Mouse (Mus musculus) liver, embryonic 15.5 days (tissue): ENCODE measurements around the gene Ralgds. TPM values are rescaled to one million over a fixed set of nuclear protein-coding genes. Genes with fewer than 3 reads are reported as not detected.

Experiments used
- ATAC-seq: fragments of 200-750 bp; cut with Nextera tagmentation; 2 replicates; pipeline ENCODE4 v1.8.0; 2017; ENCODE audit warnings: moderate number of reproducible peaks, mild to moderate bottlenecking, moderate library complexity; ENCODE audit not compliant: insufficient read depth
- H3K27ac ChIP-seq: fragments of 300-500 bp; sonication (generic); replicated peaks from 2 replicates; pipeline ENCODE4 v1.5.1; 2015; ENCODE audit warnings: mild to moderate bottlenecking, inconsistent platforms
- H3K27me3 ChIP-seq: fragments of 300-500 bp; sonication (generic); 2 replicates; pipeline ENCODE4 v1.6.1; 2015; ENCODE audit warnings: mild to moderate bottlenecking, inconsistent platforms
- H3K36me3 ChIP-seq: fragments of 300-500 bp; sonication (generic); replicated peaks from 2 replicates; pipeline ENCODE4 v1.6.1; 2015; ENCODE audit warnings: moderate library complexity, mild to moderate bottlenecking, inconsistent platforms
- H3K4me1 ChIP-seq: fragments of 300-500 bp; sonication (generic); replicated peaks from 2 replicates; pipeline ENCODE4 v1.6.1; 2015; ENCODE audit warnings: inconsistent platforms
- H3K4me2 ChIP-seq: fragments of 300-500 bp; sonication (generic); 2 replicates; pipeline ENCODE4 v1.6.1; 2015; ENCODE audit warnings: moderate library complexity, mild to moderate bottlenecking, inconsistent platforms
- H3K4me3 ChIP-seq: fragments of 300-500 bp; sonication (generic); replicated peaks from 2 replicates; pipeline ENCODE4 v1.5.1; 2015; ENCODE audit warnings: mild to moderate bottlenecking, inconsistent platforms
- H3K9ac ChIP-seq: fragments of 300-500 bp; sonication (generic); 2 replicates; pipeline ENCODE4 v1.6.1; 2015; ENCODE audit warnings: moderate library complexity, mild to moderate bottlenecking, inconsistent platforms
- H3K9me3 ChIP-seq: fragments of 300-500 bp; sonication (generic); replicated peaks from 2 replicates; pipeline ENCODE4 v1.6.1; 2016; ENCODE audit warnings: inconsistent platforms
- WGBS: fragments of 180-500 bp; shearing (Covaris S2); methylation state at CpG from one replicate; pipeline ENCODE4 v1.1.7; 2015; ENCODE audit warnings: mixed read lengths; ENCODE audit not compliant: insufficient replicate concordance; 5-methylcytosine and 5-hydroxymethylcytosine counted together
- polyA plus RNA-seq: library from polyadenylated mRNA; unstranded; fragments of >200 nt; fragmentation: Nextera tagmentation; extraction: Ambion mirVana; gene quantifications from 2 replicates; pipeline ENCODE4 v1.2.1, GENCODE M21; 2015

Ralgds gene
- polyA plus RNA-seq, 1 experiment from 2014 or later, result 1.8 TPM

GRCm38 (mm10) chr2:28545976-28546375 lies 33.1 kb downstream of the Ralgds start:
- Histone ChIP-seq H3K9me3 (no peaks in the 10 kb centered on the region), H3K4me3 (no peak overlapping the region), H3K27ac (no peak overlapping the region), H3K36me3 (no peaks in the 10 kb centered on the region), H3K27me3 (no peaks in the 10 kb centered on the region), H3K4me1 (peaks cover 4% of the 10 kb centered on the region; the same call in 1 of the 2 replicates), H3K4me2 (no peak overlapping the region), H3K9ac (no peak overlapping the region)
- ATAC-seq, result no peak

GRCm38 (mm10) chr2:28546560-28546959 lies 33.6 kb downstream of the Ralgds start:
- 0 out of 2 replicates have a peak, but pooled peaks cover 7% of the 10 kb centered on the region for H3K4me1 ChIP-seq
- H3K9ac ChIP-seq, result no peak overlapping the region
- H3K9me3 ChIP-seq, result no peaks in the 10 kb centered on the region
- no peaks in the 10 kb centered on the region for H3K27me3 ChIP-seq
- H3K4me2 ChIP-seq, result no peak overlapping the region
- 62% methylated on average over 6 of the region's 6 CpGs for WGBS
- ATAC-seq, result no peak
- H3K4me3 ChIP-seq, result no peak overlapping the region
- no peak overlapping the region for H3K27ac ChIP-seq
- H3K36me3 ChIP-seq, result no peaks in the 10 kb centered on the region

DNA sequence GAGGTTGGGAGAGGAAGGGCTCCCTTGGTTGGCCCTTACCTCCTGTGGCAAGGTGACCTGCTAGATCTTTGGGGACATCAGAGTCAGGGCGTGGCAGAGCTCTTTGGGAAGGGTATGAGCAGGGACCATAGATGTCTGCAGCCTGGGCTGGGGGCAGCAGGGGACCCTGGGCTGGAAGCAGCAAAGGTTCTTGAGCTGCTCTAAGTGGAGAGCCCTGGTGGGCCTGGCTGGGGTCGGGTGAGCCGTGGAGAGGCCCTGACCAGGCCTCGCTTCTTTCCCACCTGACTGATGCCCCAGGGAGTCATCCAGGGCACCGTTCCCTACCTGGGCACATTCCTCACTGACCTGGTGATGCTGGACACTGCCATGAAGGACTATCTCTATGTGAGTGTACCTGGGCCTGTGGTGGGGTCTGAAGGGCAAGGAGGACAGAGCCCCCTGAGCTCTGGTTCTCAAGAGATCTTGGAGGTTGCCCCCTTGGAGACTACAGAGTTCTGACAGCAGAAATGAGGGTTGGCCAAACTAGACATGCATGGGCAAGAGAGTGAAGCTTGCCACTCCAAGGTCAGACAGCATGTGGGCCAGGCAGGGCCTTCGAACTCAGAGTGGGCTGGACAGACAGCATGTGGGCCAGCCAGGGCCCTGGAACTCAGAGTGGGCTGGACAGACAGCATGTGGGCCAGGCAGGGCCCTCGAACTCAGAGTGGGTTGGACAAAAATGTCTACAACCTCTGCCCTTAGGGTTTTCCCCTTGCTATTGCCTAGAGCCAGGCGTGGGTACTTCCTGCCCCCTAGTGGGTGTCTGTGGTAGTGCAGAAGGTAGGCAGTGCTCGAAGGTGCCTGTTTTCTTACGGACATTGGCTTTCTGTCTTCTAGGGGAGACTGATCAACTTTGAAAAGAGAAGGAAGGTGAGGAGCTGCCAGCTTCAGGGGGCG lies 34.6 kb downstream of the Ralgds start:
- WGBS, result 37% methylated on average over 11 of the region's 11 CpGs

GRCm38 (mm10) chr2:28549157-28549556 lies 36.2 kb downstream of the Ralgds start:
- WGBS, result 74% methylated on average over 13 of the region's 13 CpGs
- H3K4me2 ChIP-seq, result no peak overlapping the region
- no peak for ATAC-seq
- H3K4me1 ChIP-seq, result 0 out of 2 replicates have a peak, but pooled peaks cover 7% of the 10 kb centered on the region
- H3K27me3 ChIP-seq, result no peaks in the 10 kb centered on the region
- no peak overlapping the region for H3K27ac ChIP-seq
- H3K9me3 ChIP-seq, result no peaks in the 10 kb centered on the region
- H3K36me3 ChIP-seq, result no peaks in the 10 kb centered on the region
- H3K9ac ChIP-seq, result no peak overlapping the region
- H3K4me3 ChIP-seq, result no peak overlapping the region

More for the DNA sequence above, 34.6 kb downstream of the Ralgds start:
- H3K36me3 ChIP-seq, result no peaks in the 10 kb centered on the region
- H3K9ac ChIP-seq, result no peak overlapping the region
- H3K4me3 ChIP-seq, result no peak overlapping the region
- ATAC-seq, result no peak
- no peaks in the 10 kb centered on the region for H3K9me3 ChIP-seq
- H3K27me3 ChIP-seq, result no peaks in the 10 kb centered on the region
- H3K4me1 ChIP-seq, result 0 out of 2 replicates have a peak, but pooled peaks cover 7% of the 10 kb centered on the region
- no peak overlapping the region for H3K4me2 ChIP-seq
- no peak overlapping the region for H3K27ac ChIP-seq

GRCm38 (mm10) chr2:28552301-28552700 lies 39.4 kb downstream of the Ralgds start:
- H3K27me3 ChIP-seq, result no peaks in the 10 kb centered on the region
- H3K4me1 ChIP-seq, result 0 out of 2 replicates have a peak, but pooled peaks cover 7% of the 10 kb centered on the region
- H3K4me2 ChIP-seq, result no peak overlapping the region
- H3K36me3 ChIP-seq, result no peaks in the 10 kb centered on the region
- 75% methylated on average over 5 of the region's 5 CpGs for WGBS
- H3K9me3 ChIP-seq, result no peaks in the 10 kb centered on the region
- no peak overlapping the region for H3K4me3 ChIP-seq
- no peak for ATAC-seq
- H3K27ac ChIP-seq, result no peak overlapping the region
- no peak overlapping the region for H3K9ac ChIP-seq

- Histone ChIP-seq H3K27me3 (no peaks in the 10 kb centered on the region), H3K9ac (no peak overlapping the region), H3K4me3 (no peak overlapping the region), H3K36me3 (no peaks in the 10 kb centered on the region), H3K9me3 (no peaks in the 10 kb centered on the region), H3K4me2 (no peak overlapping the region), H3K27ac (no peak overlapping the region), H3K4me1 (no peaks in the 10 kb centered on the region)
- 58% methylated on average over 5 of the region's 5 CpGs for WGBS
- ATAC-seq, result no peak
Measured at GRCm38 (mm10) chr2:28557452-28557851, 44.5 kb downstream of the Ralgds start.

- WGBS, result 57% methylated on average over 6 of the region's 6 CpGs
- Histone ChIP-seq H3K27me3 (no peaks in the 10 kb centered on the region), H3K36me3 (peaks cover 26% of the 10 kb centered on the region), H3K9ac (no peak within 1 kb of the TSS), H3K4me2 (no peak within 1 kb of the TSS), H3K27ac (no peak within 1 kb of the TSS), H3K4me3 (no peak within 1 kb of the TSS), H3K9me3 (no peaks in the 10 kb centered on the region), H3K4me1 (no peaks in the 10 kb centered on the region)
- no peak for ATAC-seq
Measured at GRCm38 (mm10) chr2:28563303-28563702, 50.4 kb downstream of the Ralgds start, which contains the start of gene Cel. Cel (minus strand) TSS chr2:28563403.

DNA sequence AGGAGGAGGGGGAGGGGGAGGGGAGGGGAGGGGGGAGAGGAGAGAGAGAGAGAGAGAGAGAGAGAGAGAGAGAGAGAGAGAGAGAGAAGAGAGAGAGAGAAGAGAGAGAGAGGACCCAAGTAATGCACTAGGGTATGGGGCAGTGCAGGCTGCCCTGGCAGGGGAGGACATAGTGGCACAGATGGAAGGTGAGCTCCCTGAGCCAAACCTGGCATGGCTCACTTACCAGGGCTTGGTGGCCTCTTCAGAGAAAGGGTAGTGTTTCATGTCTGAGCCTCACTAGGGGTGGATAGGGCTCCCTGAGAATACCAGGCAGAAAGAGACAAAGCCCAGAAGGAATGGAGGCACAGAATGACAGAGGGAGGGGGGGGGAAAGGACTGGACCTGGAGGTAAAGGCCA lies 50.9 kb downstream of the Ralgds start:
- H3K9me3 ChIP-seq, result no peaks in the 10 kb centered on the region
- ATAC-seq, result no peak
- H3K4me1 ChIP-seq, result no peaks in the 10 kb centered on the region
- no peak overlapping the region for H3K27ac ChIP-seq
- H3K4me2 ChIP-seq, result no peak overlapping the region
- no peak overlapping the region for H3K4me3 ChIP-seq
- H3K36me3 ChIP-seq, result peaks cover 31% of the 10 kb centered on the region
- no peak overlapping the region for H3K9ac ChIP-seq
- no peaks in the 10 kb centered on the region for H3K27me3 ChIP-seq

DNA sequence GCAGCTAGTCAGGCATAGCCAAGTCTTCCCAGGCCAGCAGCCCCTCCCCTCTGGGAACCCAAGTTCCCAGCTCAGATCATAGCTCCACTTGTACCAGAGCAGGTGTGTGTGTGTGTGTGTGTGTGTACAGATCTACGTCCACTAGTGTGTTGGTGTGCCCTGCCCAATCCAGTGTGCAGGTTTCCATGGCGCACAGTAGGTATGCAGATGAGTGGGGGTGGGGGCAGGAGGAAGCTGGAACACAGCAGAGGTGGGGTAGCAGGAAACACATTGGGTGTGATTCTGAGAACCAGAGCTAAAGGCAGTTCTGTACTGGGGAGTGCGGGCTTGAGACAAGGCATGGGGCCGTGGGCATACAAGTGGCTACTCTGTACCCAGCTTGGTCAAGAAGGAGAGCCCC lies 51.5 kb downstream of the Ralgds start:
- H3K9me3 ChIP-seq, result no peaks in the 10 kb centered on the region
- 77% methylated on average over 4 of the region's 4 CpGs for WGBS
- no peak overlapping the region for H3K4me3 ChIP-seq
- H3K36me3 ChIP-seq, result peaks cover 37% of the 10 kb centered on the region
- no peak overlapping the region for H3K27ac ChIP-seq
- no peaks in the 10 kb centered on the region for H3K4me1 ChIP-seq
- no peak overlapping the region for H3K9ac ChIP-seq
- no peaks in the 10 kb centered on the region for H3K27me3 ChIP-seq
- no peak for ATAC-seq
- H3K4me2 ChIP-seq, result no peak overlapping the region

DNA sequence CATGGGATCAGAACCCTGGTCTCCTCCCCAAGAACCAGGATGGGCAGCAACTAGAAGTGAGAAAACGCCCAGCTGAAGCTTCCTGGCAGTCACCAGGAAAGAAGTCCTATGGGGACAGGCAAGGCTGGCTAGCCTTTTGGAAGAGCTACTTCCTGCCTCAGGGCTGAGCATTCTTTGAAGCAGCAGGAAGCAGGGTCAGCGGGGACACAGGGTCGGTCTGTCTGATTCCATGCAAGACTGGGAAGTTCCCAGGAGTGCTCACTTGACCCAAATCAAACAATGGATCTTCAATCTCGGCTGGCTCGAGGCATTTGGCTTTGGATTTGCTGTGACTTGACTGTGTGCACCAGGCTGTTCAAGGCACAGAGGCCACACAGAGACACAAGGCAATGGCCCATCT lies 53.6 kb downstream of the Ralgds start:
- Histone ChIP-seq H3K4me3 (no peak overlapping the region), H3K36me3 (peaks cover 58% of the 10 kb centered on the region), H3K27me3 (no peaks in the 10 kb centered on the region), H3K9me3 (no peaks in the 10 kb centered on the region), H3K4me2 (no peak overlapping the region), H3K9ac (no peak overlapping the region), H3K27ac (no peak overlapping the region), H3K4me1 (no peaks in the 10 kb centered on the region)
- WGBS, result 63% methylated on average over 5 of the region's 5 CpGs
- ATAC-seq, result no peak

- Histone ChIP-seq H3K27me3 (no peaks in the 10 kb centered on the region), H3K4me3 (no peak overlapping the region), H3K9ac (no peak overlapping the region), H3K27ac (no peak overlapping the region), H3K36me3 (peaks cover 91% of the 10 kb centered on the region), H3K4me2 (no peak overlapping the region), H3K9me3 (no peaks in the 10 kb centered on the region), H3K4me1 (no peaks in the 10 kb centered on the region)
- no peak for ATAC-seq
- WGBS, result 72% methylated on average over 3 of the region's 3 CpGs
Measured at GRCm38 (mm10) chr2:28569903-28570302, 57.0 kb downstream of the Ralgds start.
